ENCODE assay signal across 14 mouse cellular contexts in the genomic region with DNA sequence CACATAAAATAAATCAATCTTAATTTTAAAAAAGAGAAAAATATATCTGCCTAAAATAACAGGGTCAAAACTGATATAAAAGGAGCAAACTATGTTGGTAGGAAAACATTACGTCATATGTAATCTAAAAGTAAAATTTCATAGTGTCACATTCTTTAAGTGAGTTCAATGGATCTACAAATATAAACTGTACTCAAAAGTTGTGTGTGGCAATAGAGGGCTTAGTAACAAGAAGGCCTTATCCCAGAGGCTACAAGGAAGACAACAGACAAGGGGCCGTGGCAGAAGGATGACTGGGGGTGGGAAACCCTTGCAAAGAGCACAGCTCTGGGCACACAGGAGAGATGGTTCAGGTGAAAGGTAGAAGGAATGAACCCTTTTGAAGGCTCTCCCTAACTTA.
"Had no signal": no experiment of that assay in that cellular context is flagged by ENCODE, and none has a peak within 500 bp of the region (broad histone marks: within the 10 kb centered on the region; RNA-seq: fewer than 3 reads in every experiment).

No protein-coding gene starts in this region.

- H3K27me3 ChIP-seq: neural tube, embryonic 15.5 days; stomach, embryonic 15.5 days had no signal

- H3K9me3 ChIP-seq: neural tube, embryonic 15.5 days; stomach, embryonic 15.5 days had no signal

- H3K4me3 ChIP-seq: neural tube, embryonic 15.5 days; stomach, embryonic 15.5 days had no signal

- H3K9ac ChIP-seq: neural tube, embryonic 15.5 days; stomach, embryonic 15.5 days had no signal

- H3K4me1 ChIP-seq: neural tube, embryonic 15.5 days; stomach, embryonic 15.5 days had no signal

- H3K27ac ChIP-seq: neural tube, embryonic 15.5 days; stomach, embryonic 15.5 days; stomach, postnatal 0 days had no signal

- DNase-seq: right cerebral cortex, adult 18-20 months; right cerebral cortex, postnatal 14 days; right cerebral cortex, postnatal 25 days; right cerebral cortex, postnatal 4 days; spleen, adult 18-20 months; thymus, adult 18-20 months; thymus, adult 2 months; thymus, postnatal 14 days; thymus, postnatal 25 days; thymus, postnatal 36 days; thymus, postnatal 4 days had no signal

- H3K4me2 ChIP-seq: neural tube, embryonic 15.5 days; stomach, embryonic 15.5 days had no signal
